Mouse (Mus musculus): Measurements from ENCODE around the gene Lgi4. TPM values are rescaled to one million over a fixed set of nuclear protein-coding genes. Genes with fewer than 3 reads are reported as not detected.
A peak's percentile ranks its signal among the peaks of the same experiment; 100 is the strongest.

Lgi4 gene
- polyA plus RNA-seq, 1 experiment = 48.9 TPM

DNA sequence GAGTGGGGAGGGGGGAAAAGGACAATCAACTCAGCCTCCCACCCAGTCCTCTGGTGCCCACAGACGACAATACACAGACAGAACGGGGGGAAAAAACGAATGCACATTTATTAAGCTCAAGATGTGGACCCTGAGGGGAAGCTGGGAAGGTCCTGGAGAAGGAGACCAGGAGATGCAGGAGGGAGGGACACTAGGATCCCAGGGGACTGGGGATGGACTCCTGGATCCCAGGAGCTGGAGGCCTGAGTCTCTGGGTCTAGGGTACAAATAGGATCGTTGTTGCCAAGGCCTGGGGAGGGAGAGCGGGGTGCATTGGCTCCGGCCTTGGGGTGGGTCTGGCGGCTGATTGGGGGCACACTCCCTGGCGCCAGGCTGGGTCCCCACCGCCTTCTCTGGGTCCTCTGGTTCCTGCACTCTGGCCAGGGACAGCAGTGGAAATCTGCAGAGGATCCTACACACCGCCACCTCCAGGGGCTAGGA is 16.7 kb upstream of the Lgi4 start, which contains the start of gene Fxyd5:
Gene Fxyd5 (minus strand): TSS at position 51 of the 480 bp plus-strand sequence.
- Histone ChIP-seq H3K4me1 (ENCODE audit: control insufficient read depth, insufficient read depth, low read length) (no peaks in the 10 kb centered on the region), H3K27me3 (ENCODE audit: control insufficient read depth, insufficient read depth, low read length) (peaks cover 5% of the 10 kb centered on the region; the same call in 1 of the 2 replicates), H3K27ac (ENCODE audit: insufficient read depth, low read length) (no peak within 1 kb of the TSS), H3K4me3 (replicated peaks; ENCODE audit: insufficient read depth, low read depth, low read length) (no peak within 1 kb of the TSS)
- TF ChIP-seq CTCF (IDR thresholded peaks at IDR 0.05; ENCODE audit: borderline replicate concordance, insufficient read depth, low read depth, low read length) (no peak), POLR2A (IDR thresholded peaks at IDR 0.05; ENCODE audit: borderline replicate concordance, insufficient read depth, low read length) (no peak)
- WGBS = 35% methylated on average over 10 of the region's 10 CpGs
- no peak for DNase-seq

DNA sequence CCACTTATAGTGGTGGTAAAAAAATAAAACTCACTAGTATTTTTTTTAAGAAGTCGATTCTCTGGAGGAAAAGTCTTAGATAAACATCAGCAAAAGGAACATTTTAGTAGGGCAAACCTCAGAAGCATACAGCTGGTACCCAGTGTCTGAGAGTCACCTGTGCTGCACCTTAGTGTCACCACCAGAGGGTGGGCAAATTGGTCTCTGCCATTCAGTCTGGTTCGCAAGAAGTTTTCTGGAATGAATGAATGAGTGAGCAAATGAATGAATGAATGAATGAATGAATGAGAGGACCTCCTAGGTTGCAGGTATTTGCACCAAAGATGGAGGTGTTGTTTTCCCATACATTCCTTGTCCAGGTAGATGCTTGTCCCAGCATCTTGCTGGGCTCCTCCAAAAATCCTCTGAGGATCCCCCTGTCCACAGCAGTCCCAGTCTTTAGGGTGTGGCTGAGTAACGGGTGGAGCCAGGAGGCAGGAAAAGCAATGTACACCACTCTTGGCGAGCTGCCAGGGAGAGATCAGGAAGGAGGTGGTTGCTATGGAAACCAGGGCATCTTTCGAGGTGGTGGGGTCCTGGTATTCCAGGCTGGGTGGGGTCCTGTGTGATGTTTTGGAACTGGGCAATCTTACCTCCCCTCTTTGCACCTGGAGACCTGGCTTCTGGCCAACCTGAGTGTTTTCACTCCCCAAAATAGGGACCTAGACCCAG is 9.9 kb upstream of the Lgi4 start:
- H3K27ac ChIP-seq (ENCODE audit: insufficient read depth, low read length) = no peak overlapping the region
- H3K4me3 ChIP-seq (replicated peaks; ENCODE audit: insufficient read depth, low read depth, low read length) = peak overlapping the region; percentile 50
- peaks cover 12% of the 10 kb centered on the region; the same call in 1 of the 2 replicates for H3K4me1 ChIP-seq (ENCODE audit: control insufficient read depth, insufficient read depth, low read length)
- DNase-seq = peak; percentile 76 to 77
- peaks cover 3% of the 10 kb centered on the region; the same call in 1 of the 2 replicates for H3K27me3 ChIP-seq (ENCODE audit: control insufficient read depth, insufficient read depth, low read length)
- 24% methylated on average over 5 of the region's 5 CpGs for WGBS
- TF ChIP-seq CTCF (IDR thresholded peaks at IDR 0.05; ENCODE audit: borderline replicate concordance, insufficient read depth, low read depth, low read length) = no peak
- no peak for TF ChIP-seq POLR2A (IDR thresholded peaks at IDR 0.05; ENCODE audit: borderline replicate concordance, insufficient read depth, low read length)

DNA sequence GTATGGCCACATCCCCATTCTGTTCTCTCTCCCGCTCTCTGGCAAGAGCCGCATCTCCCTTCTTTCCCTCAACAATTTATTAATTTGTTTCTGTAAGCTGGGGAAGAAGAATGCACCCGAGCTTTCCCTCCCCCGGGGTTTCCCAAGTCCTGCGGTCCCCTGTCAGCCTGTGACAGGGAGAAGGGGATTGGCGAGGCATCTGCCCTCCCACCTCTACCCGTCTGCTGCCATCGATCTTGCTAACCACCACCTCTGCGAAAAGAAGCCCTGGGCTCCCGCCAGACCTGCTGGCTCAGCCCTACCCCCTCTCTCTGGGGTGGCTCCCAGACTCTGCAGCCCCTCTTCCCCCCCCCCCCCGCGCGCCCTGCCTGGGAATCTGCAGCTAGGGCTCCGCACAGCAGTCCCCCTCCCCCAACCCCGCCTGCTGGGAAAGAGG is 9.3 kb upstream of the Lgi4 start:
- no peak for TF ChIP-seq CTCF (IDR thresholded peaks at IDR 0.05; ENCODE audit: borderline replicate concordance, insufficient read depth, low read depth, low read length)
- TF ChIP-seq POLR2A (IDR thresholded peaks at IDR 0.05; ENCODE audit: borderline replicate concordance, insufficient read depth, low read length) = no peak
- no peak overlapping the region for H3K27ac ChIP-seq (ENCODE audit: insufficient read depth, low read length)
- peak in 1 of 2 experiments; percentile 51 for DNase-seq
- peak overlapping the region; percentile 50 for H3K4me3 ChIP-seq (replicated peaks; ENCODE audit: insufficient read depth, low read depth, low read length)
- WGBS = 1% methylated on average over 14 of the region's 15 CpGs
- peaks cover 12% of the 10 kb centered on the region; the same call in 1 of the 2 replicates for H3K4me1 ChIP-seq (ENCODE audit: control insufficient read depth, insufficient read depth, low read length)
- peaks cover under 1% of the 10 kb centered on the region; the same call in 1 of the 2 replicates for H3K27me3 ChIP-seq (ENCODE audit: control insufficient read depth, insufficient read depth, low read length)

DNA sequence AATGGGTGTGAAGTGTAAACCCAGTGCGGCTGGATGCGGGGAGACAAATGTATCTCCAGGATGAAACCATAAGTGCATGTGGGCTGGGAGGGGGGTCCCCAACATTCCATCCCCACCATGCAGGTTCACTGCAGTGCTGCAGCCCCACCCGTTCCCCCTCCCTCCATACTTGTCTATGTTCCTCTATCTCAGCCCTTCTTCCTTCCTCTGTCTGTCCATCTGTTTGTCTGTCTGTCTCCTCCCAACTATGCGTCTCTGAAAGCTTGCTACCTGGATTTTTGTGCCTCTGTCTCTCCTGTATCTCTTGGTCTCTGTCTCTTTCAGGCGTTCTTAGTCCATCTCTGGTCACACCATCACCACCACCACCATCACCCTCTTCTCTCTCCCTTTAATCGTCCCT is 8.7 kb upstream of the Lgi4 start:
- TF ChIP-seq CTCF (IDR thresholded peaks at IDR 0.05; ENCODE audit: borderline replicate concordance, insufficient read depth, low read depth, low read length) (no peak), POLR2A (IDR thresholded peaks at IDR 0.05; ENCODE audit: borderline replicate concordance, insufficient read depth, low read length) (no peak)
- peaks cover 12% of the 10 kb centered on the region; the same call in 1 of the 2 replicates for H3K4me1 ChIP-seq (ENCODE audit: control insufficient read depth, insufficient read depth, low read length)
- peak overlapping the region; percentile 50 for H3K4me3 ChIP-seq (replicated peaks; ENCODE audit: insufficient read depth, low read depth, low read length)
- H3K27me3 ChIP-seq (ENCODE audit: control insufficient read depth, insufficient read depth, low read length) = no peaks in the 10 kb centered on the region; the same call in 1 of the 2 replicates
- no peak overlapping the region for H3K27ac ChIP-seq (ENCODE audit: insufficient read depth, low read length)
- DNase-seq = peak in 1 of 2 experiments; percentile 30
- 5% methylated on average over 6 of the region's 6 CpGs for WGBS

DNA sequence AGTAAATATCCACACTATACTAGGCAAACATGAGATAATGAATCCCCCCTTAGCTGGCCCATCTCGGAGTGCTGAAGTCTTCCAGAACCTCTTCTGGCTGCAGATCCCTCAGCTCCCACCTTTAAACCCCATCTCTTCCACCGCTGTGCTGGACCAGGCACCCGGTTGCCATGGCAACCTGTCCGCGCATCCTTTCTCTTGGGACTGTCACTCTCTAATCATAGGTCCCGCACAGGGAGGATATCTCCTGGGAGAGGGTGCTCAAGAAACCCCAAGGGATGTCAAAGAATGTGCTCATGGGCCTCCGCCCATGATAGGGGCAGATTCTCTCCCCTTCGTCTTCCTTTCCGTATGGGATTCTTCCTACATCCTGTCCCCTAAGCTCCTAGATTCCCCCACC is 8.2 kb upstream of the Lgi4 start:
- WGBS = 3% methylated on average over 9 of the region's 9 CpGs
- Histone ChIP-seq H3K4me1 (ENCODE audit: control insufficient read depth, insufficient read depth, low read length) (peaks cover 12% of the 10 kb centered on the region; the same call in 1 of the 2 replicates), H3K4me3 (replicated peaks; ENCODE audit: insufficient read depth, low read depth, low read length) (peak overlapping the region; percentile 50), H3K27me3 (ENCODE audit: control insufficient read depth, insufficient read depth, low read length) (no peaks in the 10 kb centered on the region; the same call in 1 of the 2 replicates), H3K27ac (ENCODE audit: insufficient read depth, low read length) (no peak overlapping the region)
- peak; percentile 67 to 72 for DNase-seq
- no peak for TF ChIP-seq POLR2A (IDR thresholded peaks at IDR 0.05; ENCODE audit: borderline replicate concordance, insufficient read depth, low read length)
- no peak for TF ChIP-seq CTCF (IDR thresholded peaks at IDR 0.05; ENCODE audit: borderline replicate concordance, insufficient read depth, low read depth, low read length)

DNA sequence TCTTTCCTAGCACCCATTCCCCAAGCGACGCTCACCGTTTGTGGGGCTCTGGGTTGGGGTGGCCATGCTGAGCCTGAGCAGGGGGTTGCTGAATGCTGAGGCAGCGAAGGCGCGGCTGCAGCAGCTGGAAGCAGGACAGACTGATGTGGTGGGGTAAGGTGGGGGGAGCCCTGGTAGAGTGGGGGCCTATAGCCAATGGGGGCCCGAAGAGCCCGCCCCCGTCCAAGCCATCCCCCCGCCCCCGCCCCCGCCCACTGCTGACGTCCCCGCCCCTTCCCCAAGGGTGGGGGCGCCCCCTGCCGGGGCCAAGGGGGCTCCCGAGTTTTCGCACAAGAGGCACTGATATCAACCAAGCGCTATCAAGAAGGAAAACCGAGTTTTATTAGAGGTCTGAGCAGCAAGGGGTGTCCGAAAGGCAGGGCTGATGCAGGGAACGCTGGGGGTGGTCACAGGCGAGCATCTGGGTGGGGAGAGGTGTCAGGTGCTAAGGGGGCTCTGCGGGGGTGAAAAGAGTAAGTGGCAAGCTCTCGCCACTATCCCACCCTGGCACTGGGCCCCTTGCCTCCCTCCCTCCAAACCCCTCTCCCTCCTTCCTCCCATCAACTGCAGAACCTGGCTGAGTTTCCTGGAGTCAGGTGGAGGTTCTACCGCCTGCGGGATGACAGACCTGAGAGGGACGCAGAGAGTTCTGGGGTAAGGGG is 7.7 kb upstream of the Lgi4 start, which contains the start of gene Fxyd7:
Gene Fxyd7 (minus strand): TSS at position 147 of the 701 bp plus-strand sequence.
- WGBS = 2% methylated on average over 28 of the region's 28 CpGs
- peaks cover 12% of the 10 kb centered on the region; the same call in 1 of the 2 replicates for H3K4me1 ChIP-seq (ENCODE audit: control insufficient read depth, insufficient read depth, low read length)
- TF ChIP-seq CTCF (IDR thresholded peaks at IDR 0.05; ENCODE audit: borderline replicate concordance, insufficient read depth, low read depth, low read length) (no peak), POLR2A (IDR thresholded peaks at IDR 0.05; ENCODE audit: borderline replicate concordance, insufficient read depth, low read length) (no peak)
- H3K4me3 ChIP-seq (replicated peaks; ENCODE audit: insufficient read depth, low read depth, low read length) = peak within 1 kb of the TSS; percentile 50
- peak; percentile 63 to 65 for DNase-seq
- H3K27ac ChIP-seq (ENCODE audit: insufficient read depth, low read length) = no peak within 1 kb of the TSS
- H3K27me3 ChIP-seq (ENCODE audit: control insufficient read depth, insufficient read depth, low read length) = no peaks in the 10 kb centered on the region; the same call in 1 of the 2 replicates

DNA sequence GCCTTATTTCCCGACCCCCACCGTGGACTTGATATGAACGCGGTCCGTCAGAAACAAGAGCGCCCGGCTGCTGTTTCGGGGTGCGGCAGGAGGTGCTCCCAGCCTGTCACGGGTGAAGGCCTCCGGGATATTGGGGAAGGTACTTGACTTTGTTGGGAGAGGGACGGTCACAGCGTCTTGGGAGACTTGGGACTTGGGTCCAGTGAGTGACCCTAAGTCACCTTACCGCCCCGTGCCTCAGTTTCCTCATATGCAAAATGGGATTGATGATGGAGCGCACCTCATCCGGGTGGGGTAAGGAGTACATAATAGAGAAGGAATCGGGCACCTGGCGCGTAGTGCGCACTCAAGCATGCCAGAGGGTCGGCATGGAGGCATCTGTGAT is 6.9 kb upstream of the Lgi4 start:
- TF ChIP-seq CTCF (IDR thresholded peaks at IDR 0.05; ENCODE audit: borderline replicate concordance, insufficient read depth, low read depth, low read length) (no peak), POLR2A (IDR thresholded peaks at IDR 0.05; ENCODE audit: borderline replicate concordance, insufficient read depth, low read length) (no peak)
- peaks cover 12% of the 10 kb centered on the region; the same call in 1 of the 2 replicates for H3K4me1 ChIP-seq (ENCODE audit: control insufficient read depth, insufficient read depth, low read length)

More for the DNA sequence above, 6.9 kb upstream of the Lgi4 start:
- 2% methylated on average over 22 of the region's 22 CpGs for WGBS
- H3K27me3 ChIP-seq (ENCODE audit: control insufficient read depth, insufficient read depth, low read length) = no peaks in the 10 kb centered on the region; the same call in 1 of the 2 replicates
- peak overlapping the region; percentile 50 for H3K4me3 ChIP-seq (replicated peaks; ENCODE audit: insufficient read depth, low read depth, low read length)
- no peak for DNase-seq
- no peak overlapping the region for H3K27ac ChIP-seq (ENCODE audit: insufficient read depth, low read length)
